Mouse (Mus musculus): ENCODE data around the gene Utp11. TPM values are rescaled to one million over a fixed set of nuclear protein-coding genes. Genes with fewer than 3 reads are reported as not detected.
"Not testable (repeated sequence)": the region's sequence is repeated elsewhere in the genome, so short reads cannot be mapped to it uniquely, and the experiment has no call there.

Utp11 gene
- 10 to 100 TPM; 15.9 to 16.9 TPM for total RNA-seq (2021)

DNA sequence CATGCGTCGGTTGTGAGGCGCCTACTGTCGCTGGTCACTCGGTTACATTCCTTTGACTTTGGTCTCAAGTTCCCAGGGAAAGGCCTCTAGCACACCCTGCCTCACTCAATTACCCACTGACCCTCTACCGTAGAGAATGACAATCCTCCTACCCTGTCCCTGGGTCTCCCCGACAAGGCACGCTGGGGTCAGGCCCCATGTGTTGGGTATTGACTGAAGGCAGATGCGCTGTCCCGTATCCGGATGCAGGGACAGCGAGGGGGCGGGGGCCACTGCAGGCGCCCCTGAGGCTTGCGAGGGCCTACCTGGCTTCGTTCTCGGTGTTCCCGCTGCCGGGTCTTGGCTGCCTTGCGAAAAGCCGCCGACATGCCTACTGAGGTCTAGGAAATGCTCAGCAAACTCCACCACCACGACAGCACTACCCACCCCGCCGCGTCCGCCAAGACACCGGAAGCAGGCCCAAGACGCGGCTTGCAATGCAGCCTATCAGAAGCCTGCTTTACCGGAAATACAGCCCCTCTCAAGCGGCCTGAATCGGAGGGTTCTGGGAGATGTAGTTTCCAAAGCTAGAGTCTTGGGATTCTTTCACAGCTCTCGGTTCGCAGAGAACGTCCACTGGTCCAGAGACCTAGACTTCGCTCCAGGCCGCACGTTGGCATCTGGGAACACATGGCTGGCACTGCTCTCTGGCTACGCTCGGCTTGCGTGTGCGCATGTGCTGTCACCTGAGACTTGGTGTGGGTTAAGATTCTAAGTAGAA is at the start of gene Utp11:
Gene Utp11, minus strand, starts transcription at position 466 of the 760 bp plus-strand sequence.
- DNase-seq: peak; percentile 83

- DNase-seq: peak in 1 of 2 experiments; percentile 36
These were observed 49.4 kb upstream of the Utp11 start for GRCm38 (mm10) chr4:124742839-124743238.

GRCm38 (mm10) chr4:124741376-124742343 is 48.3 kb upstream of the Utp11 start, which contains the start of gene Inpp5b:
Inpp5b (plus strand) TSS chr4:124741850.
- DNase-seq: peak; percentile 85 to 88

GRCm38 (mm10) chr4:124738783-124739182 is 45.4 kb upstream of the Utp11 start:
- DNase-seq: no peak

GRCm38 (mm10) chr4:124738013-124738412 is 44.6 kb upstream of the Utp11 start:
- no peak for DNase-seq

- no peak for DNase-seq
These were observed 44.1 kb upstream of the Utp11 start for GRCm38 (mm10) chr4:124737486-124737885.

GRCm38 (mm10) chr4:124736952-124737351 is 43.6 kb upstream of the Utp11 start:
- no peak for DNase-seq

DNA sequence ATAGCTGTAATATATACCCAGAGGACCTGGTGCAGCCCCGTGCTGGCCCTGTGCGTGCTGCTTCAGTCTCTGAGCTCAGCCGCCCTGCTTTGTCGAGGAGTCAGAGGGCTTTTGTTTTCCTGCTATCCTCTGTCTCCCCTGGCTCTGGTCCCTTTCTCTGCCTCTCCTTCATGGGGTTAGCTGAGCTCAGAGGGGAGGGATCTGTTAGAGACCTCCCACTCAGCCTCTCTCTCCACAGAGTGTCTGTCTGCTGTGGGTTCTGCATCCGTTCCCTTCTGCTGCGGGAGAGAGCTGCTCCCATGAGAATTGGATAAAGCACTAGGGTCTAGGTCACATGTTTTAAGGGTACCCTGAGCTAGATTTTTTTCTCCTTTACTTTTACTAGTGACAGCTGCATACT is 32.7 kb upstream of the Utp11 start:
- no peak for DNase-seq

GRCm38 (mm10) chr4:124719101-124719500 is 25.7 kb upstream of the Utp11 start:
- no peak for DNase-seq

- peak; percentile 92 to 95 for DNase-seq
These were observed 21.4 kb upstream of the Utp11 start, which contains the start of gene Sf3a3 for GRCm38 (mm10) chr4:124714545-124715481. Sf3a3 (plus strand) TSS chr4:124714776.

DNA sequence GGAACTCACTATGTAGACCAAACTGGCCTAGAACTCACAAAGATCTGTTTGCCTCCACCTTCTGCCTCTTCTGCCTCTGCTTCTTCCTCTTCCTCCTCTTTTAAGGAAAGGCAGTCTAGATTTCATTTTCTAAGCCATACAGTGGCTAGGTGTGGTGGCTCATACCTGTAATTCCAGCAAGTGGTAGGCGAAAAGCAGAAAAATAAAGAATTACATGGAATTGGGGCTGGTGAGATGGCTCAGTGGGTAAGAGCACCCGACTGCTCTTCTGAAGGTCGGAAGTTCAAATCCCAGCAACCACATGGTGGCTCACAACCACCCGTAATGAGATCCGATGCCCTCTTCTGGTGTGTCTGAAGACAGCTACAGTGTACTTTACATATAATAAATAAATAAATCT is 20.4 kb upstream of the Utp11 start:
- not testable (repeated sequence) for DNase-seq

- no peak for DNase-seq
These were observed 19.2 kb upstream of the Utp11 start for GRCm38 (mm10) chr4:124712618-124713017.

DNA sequence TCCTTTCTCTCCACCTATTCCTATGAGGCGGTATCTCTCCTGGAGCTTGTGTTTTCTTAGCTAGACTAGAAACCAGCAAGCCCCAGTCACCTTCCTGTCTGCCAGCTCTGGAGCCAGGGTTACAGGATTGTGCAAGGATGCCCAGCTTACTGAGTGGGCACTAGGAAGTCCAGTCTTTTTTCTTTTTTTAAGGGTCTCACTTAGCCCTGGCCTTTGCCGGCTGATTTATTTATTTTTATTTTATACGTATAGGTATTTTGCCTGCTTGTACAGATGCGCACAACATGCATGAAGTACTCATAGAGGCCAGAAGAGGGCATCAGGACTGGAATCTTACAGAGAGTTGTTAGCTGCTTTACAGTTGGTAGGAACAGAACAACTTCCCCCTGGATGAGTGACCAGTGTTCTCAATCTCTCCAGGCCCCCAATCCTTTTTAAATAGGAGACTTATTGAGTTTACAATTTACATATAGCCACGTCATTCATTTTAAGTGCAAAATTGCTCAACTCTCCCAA is 17.4 kb upstream of the Utp11 start:
- DNase-seq: no peak

- no peak for DNase-seq
These were observed 16.6 kb upstream of the Utp11 start for GRCm38 (mm10) chr4:124709961-124710446.

- peak; percentile 65 to 67 for DNase-seq
These were observed 15.4 kb upstream of the Utp11 start for GRCm38 (mm10) chr4:124708518-124709477.

- DNase-seq: not testable (repeated sequence)
These were observed 14.8 kb upstream of the Utp11 start for GRCm38 (mm10) chr4:124708200-124708517.

GRCm38 (mm10) chr4:124707381-124708199 is 14.2 kb upstream of the Utp11 start:
- DNase-seq: not testable (repeated sequence)

- DNase-seq: no peak
These were observed 12.4 kb upstream of the Utp11 start for GRCm38 (mm10) chr4:124705661-124706269.

All from layer of hippocampus, postnatal 36 days (tissue).